Mouse (Mus musculus): ENCODE measurements around the gene Mrpl12. TPM values are rescaled to one million over a fixed set of nuclear protein-coding genes. Genes with fewer than 3 reads are reported as not detected.

Gene Mrpl12
- polyA plus RNA-seq, 2 experiments = 78.4 to 127 TPM

DNA sequence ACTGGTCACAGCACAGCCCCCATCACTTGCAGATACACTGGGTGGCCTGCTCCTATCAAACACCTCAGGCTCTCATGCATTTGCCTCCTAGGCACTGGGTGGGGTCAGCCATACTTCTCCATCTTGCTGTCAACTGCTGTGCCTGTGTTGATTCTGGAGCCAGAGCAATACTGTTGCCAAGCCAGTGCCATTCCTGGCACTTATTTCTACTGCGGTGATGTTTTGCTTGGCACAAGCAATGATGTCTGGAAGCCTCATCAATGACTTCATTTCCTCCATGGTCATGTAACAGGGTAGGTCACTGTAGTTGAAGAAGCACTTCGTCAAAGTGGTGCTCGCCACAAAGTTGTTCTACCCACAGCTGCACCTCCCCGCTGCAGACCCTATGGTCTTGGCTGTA, 18.9 kb upstream of the Mrpl12 start:
- no peaks in the 10 kb centered on the region for H3K9me3 ChIP-seq (ENCODE audit: control insufficient read depth, low read length)
- TF ChIP-seq CTCF (IDR thresholded peaks at IDR 0.05; ENCODE audit: low read depth) = no peak
- TF ChIP-seq EP300 (IDR thresholded peaks at IDR 0.05; ENCODE audit: low read depth) = no peak
- no peak overlapping the region for H3K4me2 ChIP-seq (ENCODE audit: low read depth)
- no peak overlapping the region for H3K27ac ChIP-seq
- WGBS (ENCODE audit: insufficient replicate concordance) = 76% methylated on average over 4 of the region's 4 CpGs
- ATAC-seq (ENCODE audit: insufficient read depth) (no peak), DNase-seq (ENCODE audit: low read depth in 3 of 3, low spot score in 3 of 3) (no peak)
- no peak overlapping the region for H3K4me3 ChIP-seq (ENCODE audit: insufficient read depth in 1 of 2, low read depth in 2 of 2, low read length in 2 of 2)
- peaks cover 21% of the 10 kb centered on the region for H3K36me3 ChIP-seq (replicated peaks; ENCODE audit: control insufficient read depth, insufficient read depth, low read depth)
- no peak overlapping the region for H3K9ac ChIP-seq (replicated peaks)
- H3K27me3 ChIP-seq (ENCODE audit: control insufficient read depth, insufficient read depth, low read length) = no peaks in the 10 kb centered on the region
- peaks cover 10 to 13% of the 10 kb centered on the region in 2 experiments for H3K4me1 ChIP-seq (replicated peaks; ENCODE audit: control insufficient read depth in 2 of 2, insufficient read depth in 2 of 2, low read length in 1 of 2)

DNA sequence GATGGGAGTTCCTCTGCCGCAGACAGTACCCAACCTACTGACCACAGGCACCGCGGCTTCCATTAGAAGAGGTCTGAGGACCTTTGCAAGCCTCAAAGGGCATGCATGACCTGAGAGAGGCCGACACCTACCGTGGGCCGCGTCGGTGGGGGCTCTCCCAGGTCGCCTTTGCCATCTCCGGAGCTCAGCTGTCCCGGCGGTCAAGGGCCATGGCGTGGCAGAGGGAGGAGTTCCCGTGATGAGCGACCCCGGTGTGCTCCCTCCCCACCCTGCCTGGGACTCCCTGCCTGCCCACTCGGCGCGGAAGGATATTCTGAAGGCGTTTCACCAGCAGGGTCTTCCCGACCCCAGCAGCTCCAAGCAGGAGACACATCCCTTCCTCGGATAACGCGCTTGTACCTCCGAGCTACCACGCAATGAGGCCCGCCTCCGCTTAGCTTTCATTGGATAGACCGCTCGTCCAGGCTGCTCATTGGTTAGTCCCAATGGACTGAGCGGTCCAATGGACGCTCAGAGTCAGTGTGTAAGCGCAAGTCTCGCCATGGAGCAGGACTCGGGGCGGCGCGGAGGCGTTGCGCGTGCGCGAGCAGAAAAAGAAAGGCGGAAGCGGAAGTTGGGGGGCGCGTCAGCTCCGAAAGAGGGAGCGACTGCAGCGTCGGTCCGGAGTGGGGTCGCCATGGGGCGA, 17.2 kb upstream of the Mrpl12 start, which contains the start of gene Arl16:
Gene Arl16 (minus strand): TSS at position 557 of the 685 bp plus-strand sequence.
- ATAC-seq (ENCODE audit: insufficient read depth) (peak; percentile 100), DNase-seq (ENCODE audit: low read depth in 3 of 3, low spot score in 3 of 3) (peak; percentile 98 to 99 (median 98))
- H3K9me3 ChIP-seq (ENCODE audit: control insufficient read depth, low read length) = no peaks in the 10 kb centered on the region
- H3K4me2 ChIP-seq (ENCODE audit: low read depth) = peak within 1 kb of the TSS; percentile 98
- 0% methylated on average over 52 of the region's 54 CpGs for WGBS (ENCODE audit: insufficient replicate concordance)
- peak within 1 kb of the TSS; percentile 86 for H3K9ac ChIP-seq (replicated peaks)
- no peaks in the 10 kb centered on the region for H3K27me3 ChIP-seq (ENCODE audit: control insufficient read depth, insufficient read depth, low read length)
- peak within 1 kb of the TSS; percentile 88 to 99 for H3K4me3 ChIP-seq (ENCODE audit: insufficient read depth in 1 of 2, low read depth in 2 of 2, low read length in 2 of 2)
- peaks cover 24% of the 10 kb centered on the region for H3K36me3 ChIP-seq (replicated peaks; ENCODE audit: control insufficient read depth, insufficient read depth, low read depth)
- TF ChIP-seq EP300 (IDR thresholded peaks at IDR 0.05; ENCODE audit: low read depth) (no peak), CTCF (IDR thresholded peaks at IDR 0.05; ENCODE audit: low read depth) (no peak; the same call in 1 of the 2 replicates)
- H3K4me1 ChIP-seq (replicated peaks; ENCODE audit: control insufficient read depth in 2 of 2, insufficient read depth in 2 of 2, low read length in 1 of 2) = peaks cover 10 to 13% of the 10 kb centered on the region in 2 experiments
- peak within 1 kb of the TSS; percentile 41 for H3K27ac ChIP-seq

DNA sequence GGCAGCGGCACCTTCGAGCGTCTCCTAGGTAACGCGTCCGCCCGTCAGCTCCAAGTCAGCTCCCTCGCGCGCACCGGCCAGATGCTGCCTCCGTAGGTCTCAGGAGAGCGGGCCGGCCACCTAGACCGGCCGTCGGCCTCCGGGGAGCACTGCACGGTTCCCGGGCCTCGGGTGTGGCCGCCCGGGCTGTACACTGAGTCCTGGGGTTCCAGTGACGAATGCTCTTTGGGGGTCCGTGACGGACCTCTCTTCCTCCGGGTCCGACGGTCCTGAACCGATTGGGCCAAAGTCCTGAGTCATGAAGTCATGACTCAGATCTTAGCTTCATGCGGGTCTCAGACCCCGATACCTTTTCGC, 16.7 kb upstream of the Mrpl12 start:
- ATAC-seq (ENCODE audit: insufficient read depth) (peak; percentile 70), DNase-seq (ENCODE audit: low read depth in 3 of 3, low spot score in 3 of 3) (no peak)
- Histone ChIP-seq H3K9me3 (ENCODE audit: control insufficient read depth, low read length) (no peaks in the 10 kb centered on the region), H3K27ac (peak overlapping the region; percentile 41), H3K9ac (replicated peaks) (peak overlapping the region; percentile 86), H3K36me3 (replicated peaks; ENCODE audit: control insufficient read depth, insufficient read depth, low read depth) (peaks cover 26% of the 10 kb centered on the region), H3K4me3 (ENCODE audit: insufficient read depth in 1 of 2, low read depth in 2 of 2, low read length in 2 of 2) (peak overlapping the region; percentile 78 to 99), H3K4me2 (ENCODE audit: low read depth) (peak overlapping the region; percentile 98), H3K27me3 (ENCODE audit: control insufficient read depth, insufficient read depth, low read length) (no peaks in the 10 kb centered on the region), H3K4me1 (replicated peaks; ENCODE audit: control insufficient read depth in 2 of 2, insufficient read depth in 2 of 2, low read length in 1 of 2) (peaks cover 10 to 13% of the 10 kb centered on the region in 2 experiments)
- under 1% methylated on average over 33 of the region's 33 CpGs for WGBS (ENCODE audit: insufficient replicate concordance)
- TF ChIP-seq EP300 (IDR thresholded peaks at IDR 0.05; ENCODE audit: low read depth) = no peak
- TF ChIP-seq CTCF (IDR thresholded peaks at IDR 0.05; ENCODE audit: low read depth) = no peak

DNA sequence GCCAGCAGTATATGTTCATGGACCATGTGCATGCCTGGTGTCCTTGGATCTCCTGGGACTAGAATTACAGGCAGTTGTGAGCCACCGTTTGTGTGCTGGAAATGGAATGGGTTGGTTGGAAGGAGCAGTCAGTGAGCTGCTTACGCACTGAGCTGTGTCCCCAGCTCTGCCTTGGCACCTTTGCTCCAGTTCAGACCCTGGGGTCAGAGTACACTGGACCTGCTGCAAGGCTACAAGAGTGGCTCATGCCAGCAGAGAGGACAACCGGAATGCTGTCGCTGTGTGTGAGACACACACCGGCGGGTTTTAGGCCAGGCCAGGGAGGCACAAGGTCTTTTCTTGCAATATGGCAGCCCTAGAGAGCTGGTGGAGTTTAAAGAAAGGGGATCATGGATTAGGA, 12.4 kb upstream of the Mrpl12 start:
- no peak for ATAC-seq (ENCODE audit: insufficient read depth)
- 88% methylated on average over 6 of the region's 6 CpGs for WGBS (ENCODE audit: insufficient replicate concordance)
- Histone ChIP-seq H3K27ac (no peak overlapping the region), H3K27me3 (ENCODE audit: control insufficient read depth, insufficient read depth, low read length) (no peaks in the 10 kb centered on the region), H3K4me1 (replicated peaks; ENCODE audit: control insufficient read depth in 2 of 2, insufficient read depth in 2 of 2, low read length in 1 of 2) (peaks cover 6 to 7% of the 10 kb centered on the region in 2 experiments), H3K4me2 (ENCODE audit: low read depth) (no peak overlapping the region), H3K4me3 (ENCODE audit: insufficient read depth in 1 of 2, low read depth in 2 of 2, low read length in 2 of 2) (no peak overlapping the region), H3K9ac (replicated peaks) (no peak overlapping the region), H3K36me3 (replicated peaks; ENCODE audit: control insufficient read depth, insufficient read depth, low read depth) (peaks cover 54% of the 10 kb centered on the region), H3K9me3 (ENCODE audit: control insufficient read depth, low read length) (no peaks in the 10 kb centered on the region)
- no peak for TF ChIP-seq EP300 (IDR thresholded peaks at IDR 0.05; ENCODE audit: low read depth)
- no peak for TF ChIP-seq CTCF (IDR thresholded peaks at IDR 0.05; ENCODE audit: low read depth)
- no peak for DNase-seq (ENCODE audit: low read depth in 3 of 3, low spot score in 3 of 3)

DNA sequence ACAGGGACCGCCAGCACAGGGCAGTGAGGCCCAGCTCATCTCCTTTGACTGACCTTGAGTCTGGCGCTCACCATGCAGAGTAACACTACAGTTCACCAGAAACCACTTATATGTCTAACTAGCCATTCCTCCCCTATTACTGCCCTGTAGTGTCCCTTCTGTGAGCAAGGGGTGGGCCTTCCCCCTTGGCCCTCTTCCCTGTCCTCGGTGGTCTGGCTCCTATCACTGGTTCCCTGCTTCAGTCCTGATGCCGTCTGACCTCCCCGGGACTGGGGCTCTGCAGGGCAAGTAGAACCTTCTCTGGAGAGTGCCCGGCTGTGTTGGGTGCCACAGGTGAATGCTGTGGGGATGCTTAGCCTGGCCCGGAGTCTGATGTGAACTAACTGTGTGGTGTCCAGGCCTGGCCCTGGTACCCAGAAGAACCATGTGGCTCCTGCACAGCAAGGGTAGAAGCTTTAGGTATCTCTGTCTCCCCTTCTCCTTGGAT, 922 bp upstream of the Mrpl12 start:
- no peaks in the 10 kb centered on the region for H3K27me3 ChIP-seq (ENCODE audit: control insufficient read depth, insufficient read depth, low read length)
- peaks cover 51% of the 10 kb centered on the region for H3K36me3 ChIP-seq (replicated peaks; ENCODE audit: control insufficient read depth, insufficient read depth, low read depth)
- no peak for TF ChIP-seq CTCF (IDR thresholded peaks at IDR 0.05; ENCODE audit: low read depth)
- no peak for TF ChIP-seq EP300 (IDR thresholded peaks at IDR 0.05; ENCODE audit: low read depth)
- peak overlapping the region; percentile 70 for H3K4me2 ChIP-seq (ENCODE audit: low read depth)
- DNase-seq (ENCODE audit: low read depth in 3 of 3, low spot score in 3 of 3) (no peak), ATAC-seq (ENCODE audit: insufficient read depth) (no peak)
- H3K9ac ChIP-seq (replicated peaks) = peak overlapping the region; percentile 92
- H3K4me1 ChIP-seq (replicated peaks; ENCODE audit: control insufficient read depth in 2 of 2, insufficient read depth in 2 of 2, low read length in 1 of 2) = peaks cover 3 to 4% of the 10 kb centered on the region in 2 experiments; a peak in 3 of 4 replicates
- H3K27ac ChIP-seq = peak overlapping the region; percentile 1; the same call in 1 of the 2 replicates
- WGBS (ENCODE audit: insufficient replicate concordance) = 86% methylated on average over 7 of the region's 7 CpGs
- no peaks in the 10 kb centered on the region for H3K9me3 ChIP-seq (ENCODE audit: control insufficient read depth, low read length)
- peak overlapping the region in 1 of 2 experiments; percentile 92; a peak in 2 of 4 replicates for H3K4me3 ChIP-seq (ENCODE audit: insufficient read depth in 1 of 2, low read depth in 2 of 2, low read length in 2 of 2)
